Mouse (Mus musculus) frontal cortex, adult (tissue): ENCODE results near the gene Kdm5a.
A peak's percentile ranks its signal among the peaks of the same experiment; 100 is the strongest.

Experiments used
- ATAC-seq: cut with Nextera tagmentation; 2 replicates; pipeline ENCODE4 v1.9.2; 2017; ENCODE audit warnings: mild to moderate bottlenecking, moderate library complexity, mixed read lengths; ENCODE audit not compliant: low TSS enrichment

Kdm5a gene

GRCm38 (mm10) chr6:120442171-120442749, 78.3 kb downstream of the Kdm5a start:
- no peak for ATAC-seq

GRCm38 (mm10) chr6:120443363-120444355, 79.7 kb downstream of the Kdm5a start:
- ATAC-seq = peak; percentile 84

- no peak for ATAC-seq
These were observed 86.3 kb downstream of the Kdm5a start for GRCm38 (mm10) chr6:120450208-120450607.

- ATAC-seq = no peak
These were observed 88.6 kb downstream of the Kdm5a start for GRCm38 (mm10) chr6:120452384-120453102.

GRCm38 (mm10) chr6:120453103-120453445, 89.2 kb downstream of the Kdm5a start:
- ATAC-seq = peak; percentile 19; the same call in 1 of the 2 replicates

- no peak for ATAC-seq
These were observed 89.6 kb downstream of the Kdm5a start for GRCm38 (mm10) chr6:120453556-120453955.

GRCm38 (mm10) chr6:120454627-120455077, 90.7 kb downstream of the Kdm5a start:
- no peak for ATAC-seq

- no peak for ATAC-seq
These were observed 93.2 kb downstream of the Kdm5a start for GRCm38 (mm10) chr6:120457074-120457473.

- ATAC-seq = no peak
These were observed 93.8 kb downstream of the Kdm5a start for GRCm38 (mm10) chr6:120457751-120458150.

- ATAC-seq = no peak
These were observed 97.3 kb downstream of the Kdm5a start for GRCm38 (mm10) chr6:120461217-120461616.

GRCm38 (mm10) chr6:120462251-120462650, 98.3 kb downstream of the Kdm5a start:
- ATAC-seq = no peak

- ATAC-seq = peak; percentile 80
These were observed 99.4 kb downstream of the Kdm5a start, which contains the start of gene Il17ra for GRCm38 (mm10) chr6:120463086-120463871. Il17ra (plus strand) TSS chr6:120463247.

- no peak for ATAC-seq
These were observed 100.0 kb downstream of the Kdm5a start for GRCm38 (mm10) chr6:120463884-120464283.

GRCm38 (mm10) chr6:120464406-120464939, 100.5 kb downstream of the Kdm5a start:
- no peak for ATAC-seq

- no peak for ATAC-seq
These were observed 101.5 kb downstream of the Kdm5a start for GRCm38 (mm10) chr6:120465393-120465792.

GRCm38 (mm10) chr6:120466609-120467329, 102.8 kb downstream of the Kdm5a start:
- ATAC-seq = no peak

GRCm38 (mm10) chr6:120468259-120468658, 104.3 kb downstream of the Kdm5a start:
- no peak for ATAC-seq

- no peak for ATAC-seq
These were observed 105.3 kb downstream of the Kdm5a start for GRCm38 (mm10) chr6:120469268-120469667.

GRCm38 (mm10) chr6:120469770-120470169, 105.8 kb downstream of the Kdm5a start:
- ATAC-seq = no peak

GRCm38 (mm10) chr6:120470666-120471065, 106.7 kb downstream of the Kdm5a start:
- ATAC-seq = no peak
